Mouse (Mus musculus) kidney, adult 2 months (tissue): ENCODE results near the gene Olfr153. TPM values are rescaled to one million over a fixed set of nuclear protein-coding genes. Genes with fewer than 3 reads are reported as not detected.
"Not testable (repeated sequence)": the region's sequence is repeated elsewhere in the genome, so short reads cannot be mapped to it uniquely, and the experiment has no call there.

Source experiments
- DNase-seq: peaks from one replicate; pipeline ENCODE4 v3.0.0; 2021
- H3K27ac ChIP-seq: fragments of 200-500 bp; 2 replicates; pipeline ENCODE4 v1.5.1; 2012; ENCODE audit warnings: low read depth, low read length, control low read depth, inconsistent platforms; ENCODE audit not compliant: insufficient read depth
- H3K27me3 ChIP-seq: fragments of 200-500 bp; replicated peaks from 2 replicates; pipeline ENCODE4 v1.6.1; 2012; ENCODE audit warnings: mild to moderate bottlenecking, moderate library complexity, low read length, inconsistent platforms; ENCODE audit not compliant: control insufficient read depth, insufficient read depth
- H3K36me3 ChIP-seq: fragments of 200-500 bp; 2 replicates; pipeline ENCODE4 v1.6.1; 2012; ENCODE audit warnings: mild to moderate bottlenecking, moderate library complexity, low read length, inconsistent platforms; ENCODE audit not compliant: control insufficient read depth, insufficient read depth
- H3K4me1 ChIP-seq: fragments of 200-500 bp; 2 replicates; pipeline ENCODE4 v1.6.1; 2011; ENCODE audit warnings: low read length; ENCODE audit not compliant: control insufficient read depth, insufficient read depth
- H3K4me3 ChIP-seq: fragments of 200-500 bp; 2 replicates; pipeline ENCODE4 v1.5.1; 2011; ENCODE audit warnings: mild to moderate bottlenecking, low read depth, low read length, control low read depth; ENCODE audit not compliant: insufficient read depth
- CTCF ChIP-seq: fragments of 200-500 bp; conservative IDR thresholded peaks from 2 replicates; pipeline ENCODE4 v1.5.1; 2011; ENCODE audit warnings: low read depth, mild to moderate bottlenecking, control low read depth, low read length, moderate library complexity, mixed read lengths; ENCODE audit not compliant: insufficient read depth, insufficient read length
- POLR2A ChIP-seq: fragments of 200-500 bp; IDR thresholded peaks from one replicate; pipeline ENCODE4 v1.6.1; 2011; ENCODE audit warnings: low read depth, low read length, control low read depth
- WGBS: fragments of 180-500 bp; shearing (Covaris S2); methylation state at CpG from one replicate; pipeline ENCODE4 v1.1.7; 2018; 5-methylcytosine and 5-hydroxymethylcytosine counted together
- polyA plus RNA-seq: library from polyadenylated mRNA; depleted of rRNA; stranded (reverse); fragments of >200 nt; gene quantifications from 2 replicates; pipeline ENCODE4 v1.2.3, GENCODE M21; 2012; rRNA removed

Gene Olfr153
- polyA plus RNA-seq: not detected in 2 replicates

DNA sequence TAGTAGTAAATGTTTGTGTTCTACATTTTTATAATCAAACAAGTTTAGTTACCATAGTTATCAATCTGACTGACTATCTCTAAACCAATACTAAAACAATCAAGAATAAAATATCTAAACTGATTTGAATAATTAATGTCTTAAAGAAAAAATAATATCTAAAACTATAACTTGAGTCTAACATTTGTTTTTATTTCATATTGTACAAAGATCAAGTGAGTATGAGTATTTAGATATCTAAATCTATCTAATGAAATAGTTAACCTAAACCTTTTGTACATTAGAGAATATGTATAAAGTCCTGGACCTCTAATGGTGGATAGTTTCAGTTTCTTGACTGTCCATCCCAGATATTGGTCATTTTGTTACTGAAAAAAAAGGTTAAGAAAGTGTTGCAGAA lies at the start of gene Olfr153:
Gene Olfr153 (plus strand): TSS at position 301 of the 400 bp plus-strand sequence.
- H3K36me3 ChIP-seq: no peaks in the 10 kb centered on the region
- TF ChIP-seq CTCF: no peak
- TF ChIP-seq POLR2A: no peak
- H3K4me1 ChIP-seq: no peaks in the 10 kb centered on the region
- H3K27ac ChIP-seq: no peak within 1 kb of the TSS
- no peak within 1 kb of the TSS for H3K4me3 ChIP-seq
- DNase-seq: no peak
- no peaks in the 10 kb centered on the region for H3K27me3 ChIP-seq

DNA sequence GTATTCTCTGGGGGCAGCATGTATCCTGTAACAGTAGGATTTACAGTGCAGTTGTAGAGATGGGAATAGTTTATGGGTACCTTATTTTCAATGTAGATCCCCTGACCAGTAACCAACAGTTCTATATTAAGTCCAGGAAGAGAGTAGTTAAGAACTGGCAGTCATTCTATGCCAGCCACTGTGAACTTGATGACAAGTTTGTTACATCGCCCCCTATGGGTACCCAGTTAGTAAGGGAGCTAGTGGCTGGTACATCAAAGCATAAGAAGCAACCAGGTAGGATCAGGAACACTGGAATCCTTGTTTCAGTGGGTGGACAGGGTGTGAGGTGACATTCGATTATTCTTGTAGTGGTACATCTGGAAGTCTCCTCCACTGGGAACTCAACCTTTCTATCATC lies 49.3 kb upstream of the Olfr153 start:
- Histone ChIP-seq H3K27ac (no peak overlapping the region), H3K4me3 (no peak overlapping the region), H3K27me3 (no peaks in the 10 kb centered on the region), H3K36me3 (no peaks in the 10 kb centered on the region), H3K4me1 (no peaks in the 10 kb centered on the region)
- 78% methylated on average over 2 of the region's 2 CpGs for WGBS
- no peak for DNase-seq
- TF ChIP-seq CTCF: no peak
- TF ChIP-seq POLR2A: no peak

DNA sequence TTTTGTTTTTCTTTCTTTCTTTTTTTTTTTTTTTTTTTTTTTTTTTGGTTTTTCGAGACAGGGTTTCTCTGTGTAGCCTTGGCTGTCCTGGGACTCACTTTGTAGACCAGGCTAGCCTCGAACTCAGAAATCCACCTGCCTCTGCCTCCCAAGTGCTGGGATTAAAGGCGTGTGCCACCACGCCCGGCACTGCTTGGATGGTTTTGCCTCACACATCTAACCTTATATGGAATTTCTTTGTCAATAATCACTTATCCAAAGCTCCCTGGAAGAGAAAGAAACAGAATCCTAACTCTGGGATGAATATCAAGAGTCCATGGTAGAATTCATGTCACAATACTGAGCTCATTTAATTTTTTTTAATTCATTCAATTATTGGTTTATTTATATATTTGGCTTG lies 34.6 kb upstream of the Olfr153 start, which contains the start of gene Pramel7:
Gene Pramel7 (minus strand): TSS at position 101 of the 400 bp plus-strand sequence.
- not testable (repeated sequence) for DNase-seq, H3K4me1 ChIP-seq, H3K27ac ChIP-seq, H3K36me3 ChIP-seq, H3K27me3 ChIP-seq, H3K4me3 ChIP-seq
- WGBS: 85% methylated on average over 4 of the region's 5 CpGs

DNA sequence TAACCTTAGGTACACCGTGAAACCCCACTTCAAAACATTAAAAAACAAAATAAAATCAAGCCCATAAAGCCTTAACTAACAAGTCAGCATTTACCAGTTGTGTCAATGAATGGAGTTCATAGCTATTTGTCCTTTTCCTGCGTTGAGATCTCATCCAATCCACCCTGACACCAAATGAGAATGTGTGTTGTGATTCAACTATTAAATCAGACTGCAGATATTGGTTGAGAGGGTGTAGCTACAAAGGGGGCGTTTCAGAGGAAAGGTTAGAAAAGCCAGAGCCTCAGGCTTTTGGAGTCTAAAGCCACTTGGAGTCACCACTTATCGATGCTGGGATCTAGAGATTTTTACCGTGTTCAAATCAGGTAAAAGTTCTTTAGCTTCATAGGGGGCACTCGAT lies 25.3 kb upstream of the Olfr153 start, which contains the start of gene Pramel6:
Gene Pramel6 (plus strand): TSS at position 301 of the 400 bp plus-strand sequence.
- H3K4me1 ChIP-seq: no peaks in the 10 kb centered on the region
- H3K27me3 ChIP-seq: no peaks in the 10 kb centered on the region
- DNase-seq: no peak
- no peak within 1 kb of the TSS for H3K4me3 ChIP-seq
- TF ChIP-seq POLR2A (no peak), CTCF (no peak)
- no peaks in the 10 kb centered on the region for H3K36me3 ChIP-seq
- H3K27ac ChIP-seq: no peak within 1 kb of the TSS
- 84% methylated on average over 6 of the region's 6 CpGs for WGBS

DNA sequence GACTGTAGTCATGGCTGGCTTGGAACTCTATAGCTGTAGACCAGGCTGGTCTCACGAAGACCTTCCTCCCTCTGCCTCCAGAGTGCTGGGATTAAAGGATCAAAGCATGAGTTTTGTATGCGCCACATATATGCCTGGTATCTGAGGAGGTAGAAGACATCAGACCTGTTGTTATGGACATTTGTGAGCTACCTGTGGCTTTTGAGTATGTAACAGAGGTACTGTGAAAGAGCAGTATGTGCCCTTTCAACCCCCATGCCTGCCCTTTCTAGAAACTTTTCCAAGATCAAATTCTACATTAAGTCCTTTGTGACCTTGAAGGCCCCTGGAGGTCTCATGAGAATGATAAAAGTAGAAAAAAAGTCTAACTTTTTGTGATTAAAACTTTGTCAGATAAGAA lies 16.6 kb upstream of the Olfr153 start:
- 88% methylated on average over 2 of the region's 2 CpGs for WGBS
- Histone ChIP-seq H3K27me3 (no peaks in the 10 kb centered on the region), H3K4me1 (no peaks in the 10 kb centered on the region), H3K27ac (no peak overlapping the region), H3K36me3 (no peaks in the 10 kb centered on the region), H3K4me3 (no peak overlapping the region)
- no peak for DNase-seq
- TF ChIP-seq POLR2A (no peak), CTCF (no peak)

DNA sequence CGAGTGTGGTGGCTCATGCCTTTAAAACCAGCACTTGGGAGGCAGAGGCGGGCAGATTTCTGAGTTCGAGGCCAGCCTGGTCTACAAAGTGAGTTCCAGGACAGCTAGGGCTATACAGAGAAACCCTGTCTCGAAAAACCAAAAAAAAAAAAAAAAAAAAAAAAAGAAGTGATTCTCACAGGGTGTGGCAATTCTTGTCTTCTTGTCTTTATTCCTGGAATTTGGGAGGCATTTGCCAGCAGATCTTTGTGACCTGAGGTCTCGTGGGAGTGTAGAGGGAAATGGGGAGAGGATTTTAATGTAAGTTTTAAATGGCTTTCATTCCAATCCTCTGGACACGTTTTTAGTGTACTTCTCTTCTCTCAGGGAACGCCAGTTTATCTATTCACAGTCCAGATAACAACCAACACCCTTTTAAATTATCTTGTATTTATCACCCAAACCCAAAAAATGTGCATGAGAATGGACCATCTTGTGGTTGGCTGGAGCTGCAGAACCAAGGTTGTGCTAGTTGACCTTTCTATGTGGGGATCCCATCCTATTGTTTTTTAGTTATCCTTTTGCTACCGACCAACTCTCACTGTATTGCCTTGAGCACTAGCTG lies 16.0 kb upstream of the Olfr153 start:
- no peak overlapping the region for H3K4me3 ChIP-seq
- H3K27ac ChIP-seq: no peak overlapping the region
- TF ChIP-seq CTCF (no peak), POLR2A (no peak)
- 71% methylated on average over 8 of the region's 8 CpGs for WGBS
- H3K4me1 ChIP-seq: no peaks in the 10 kb centered on the region
- DNase-seq: no peak
- H3K36me3 ChIP-seq: no peaks in the 10 kb centered on the region
- H3K27me3 ChIP-seq: no peaks in the 10 kb centered on the region

DNA sequence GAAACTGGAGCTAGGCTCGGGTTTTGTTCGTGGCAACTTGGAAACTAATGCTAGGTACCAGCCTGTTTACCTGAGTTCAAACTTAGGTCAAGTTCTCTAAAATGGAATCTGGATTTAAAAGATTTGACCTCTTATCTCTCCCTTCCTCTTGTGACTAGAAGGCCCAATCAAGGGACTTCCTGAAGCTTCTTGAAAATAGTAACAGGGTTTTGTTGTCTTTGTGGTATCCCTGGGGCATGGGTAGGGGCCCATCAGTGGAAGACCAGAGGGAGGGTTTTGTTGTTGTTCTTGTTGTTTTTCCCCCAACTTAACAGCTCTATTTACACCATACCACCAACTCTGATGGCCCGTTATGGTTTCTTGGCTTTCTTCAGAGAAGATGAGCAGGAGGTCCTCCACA lies 15.0 kb upstream of the Olfr153 start:
- H3K36me3 ChIP-seq: no peaks in the 10 kb centered on the region
- TF ChIP-seq CTCF: no peak
- TF ChIP-seq POLR2A: no peak
- H3K4me3 ChIP-seq: no peak overlapping the region
- DNase-seq: no peak
- no peaks in the 10 kb centered on the region for H3K27me3 ChIP-seq
- WGBS: 84% methylated on average over 3 of the region's 3 CpGs
- H3K4me1 ChIP-seq: no peaks in the 10 kb centered on the region
- H3K27ac ChIP-seq: no peak overlapping the region

DNA sequence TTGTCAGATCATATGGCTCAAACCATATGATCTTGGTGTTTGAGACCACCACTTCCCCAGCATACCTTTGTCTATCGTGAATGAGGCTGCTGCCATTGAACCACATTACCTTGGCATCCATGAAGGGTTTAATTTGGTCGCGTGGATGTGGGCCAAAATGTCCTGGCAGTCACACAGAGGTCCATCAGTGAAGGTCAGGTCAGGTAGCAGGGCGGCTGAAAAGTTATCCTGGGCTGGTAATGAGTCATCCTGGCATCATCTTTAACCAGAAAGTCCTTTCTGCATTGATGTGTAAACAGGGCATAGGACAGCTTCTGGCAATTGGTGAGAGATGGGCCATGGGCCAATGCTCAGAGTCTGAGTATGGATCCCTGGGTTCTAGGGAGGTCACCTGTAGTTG lies 10.9 kb upstream of the Olfr153 start:
- H3K36me3 ChIP-seq: no peaks in the 10 kb centered on the region
- no peaks in the 10 kb centered on the region for H3K4me1 ChIP-seq
- H3K27me3 ChIP-seq: no peaks in the 10 kb centered on the region
- no peak overlapping the region for H3K4me3 ChIP-seq
- peak; percentile 14 for DNase-seq
- H3K27ac ChIP-seq: no peak overlapping the region
- TF ChIP-seq POLR2A: no peak
- TF ChIP-seq CTCF: no peak
- 76% methylated on average over 4 of the region's 4 CpGs for WGBS

DNA sequence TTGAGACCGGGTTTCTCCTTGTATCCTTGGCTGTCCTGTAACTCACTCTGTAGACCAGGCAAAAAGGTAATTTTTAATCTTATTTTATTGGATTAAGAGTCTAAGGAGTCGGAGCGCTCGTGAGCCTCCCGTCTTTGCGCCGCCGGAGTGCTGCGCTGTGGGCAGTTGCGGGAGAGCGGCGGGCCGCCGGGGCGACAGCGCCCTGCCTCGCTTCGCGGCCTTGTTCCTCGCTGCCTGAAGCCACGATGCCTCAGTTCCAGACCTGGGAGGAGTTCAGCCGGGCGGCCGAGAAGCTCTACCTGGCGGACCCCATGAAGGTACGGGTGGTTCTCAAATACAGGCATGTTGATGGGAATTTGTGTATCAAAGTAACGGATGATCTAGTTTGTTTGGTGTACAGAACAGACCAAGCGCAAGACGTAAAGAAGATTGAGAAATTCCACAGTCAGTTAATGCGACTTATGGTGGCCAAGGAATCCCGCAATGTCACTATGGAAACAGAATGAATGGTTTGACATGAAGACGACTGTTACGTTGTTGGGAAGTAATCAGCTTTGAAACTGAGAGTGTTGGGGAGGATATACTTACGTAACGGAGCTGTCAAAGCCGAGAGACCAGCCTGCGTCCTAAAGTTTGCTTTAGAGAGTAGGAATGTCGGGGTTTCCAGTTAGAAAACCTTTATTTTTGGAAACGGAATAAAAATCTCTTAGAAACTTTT lies 5.5 kb upstream of the Olfr153 start:
- not testable (repeated sequence) for H3K27ac ChIP-seq, DNase-seq, H3K4me1 ChIP-seq, H3K36me3 ChIP-seq, H3K4me3 ChIP-seq, H3K27me3 ChIP-seq
- WGBS: 26% methylated on average over 39 of the region's 39 CpGs
